Mouse (Mus musculus) sigmoid colon, adult 10 weeks (tissue): ENCODE data around the gene Cdh8. TPM values are rescaled to one million over a fixed set of nuclear protein-coding genes. Genes with fewer than 3 reads are reported as not detected.

Experiments
- polyA plus RNA-seq: library from polyadenylated mRNA; stranded (reverse); fragments of 350-450 nt; fragmentation: Illumina TruSeq; extraction: RNeasy Lipid Tissue Mini Kit (QIAGEN cat#74804); gene quantifications from one replicate; pipeline ENCODE4 v1.2.3, GENCODE M21; 2014; ENCODE audit warnings: low read depth, low replicate concordance

Gene Cdh8
- polyA plus RNA-seq = 0.44 TPM

DNA sequence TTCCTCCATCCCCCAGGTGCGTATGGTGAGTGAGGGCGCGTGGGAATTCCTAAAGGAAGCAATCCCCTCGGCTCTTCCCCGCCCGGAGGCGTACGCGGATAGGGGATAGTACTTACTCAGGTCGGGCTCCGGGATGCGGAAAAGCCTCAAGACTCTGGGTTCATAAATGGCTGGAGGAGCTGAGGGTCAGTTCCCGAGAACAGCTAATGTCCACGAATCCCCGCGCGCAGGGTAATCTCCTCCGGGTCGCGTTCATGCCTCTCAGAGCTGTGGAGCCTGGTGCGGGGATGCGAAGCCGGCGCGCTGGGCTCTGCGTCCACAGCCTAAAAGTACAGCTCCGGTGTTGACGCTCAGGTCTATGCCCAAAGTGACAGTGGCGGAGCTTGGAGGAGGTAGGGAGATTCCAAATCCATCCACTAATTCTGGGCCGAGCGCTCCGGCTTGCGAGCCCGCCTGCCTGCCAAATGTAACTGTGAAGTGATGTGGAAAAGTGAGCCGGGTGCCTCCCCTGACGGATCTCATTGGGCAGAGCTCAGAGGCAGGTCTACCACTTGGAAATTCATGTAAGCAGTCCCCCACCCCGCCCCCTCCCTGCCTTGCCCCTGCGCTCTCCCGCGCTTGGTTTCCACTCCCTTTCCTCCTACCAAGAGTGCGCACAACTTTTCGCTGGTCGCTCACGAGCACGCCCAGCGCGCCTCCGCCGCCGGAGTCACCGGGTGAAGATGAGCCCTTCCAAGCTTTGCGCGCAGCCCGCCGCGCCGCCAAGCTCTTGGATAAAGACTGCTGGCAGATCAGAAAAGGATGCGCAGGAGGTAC is at the start of gene Cdh8:
Gene Cdh8 (minus strand): TSS at position 506 of the 816 bp plus-strand sequence.

